Mouse (Mus musculus) embryonic facial prominence, embryonic 13.5 days (tissue): ENCODE results near the gene Pltp. TPM values are rescaled to one million over a fixed set of nuclear protein-coding genes. Genes with fewer than 3 reads are reported as not detected.
"Not testable (repeated sequence)": the region's sequence is repeated elsewhere in the genome, so short reads cannot be mapped to it uniquely, and the experiment has no call there.

Source experiments
- ATAC-seq: fragments of 200-750 bp; cut with Nextera tagmentation; 2 replicates; pipeline ENCODE4 v1.8.0; 2017; ENCODE audit warnings: low read depth; ENCODE audit not compliant: insufficient number of reproducible peaks, insufficient read depth, low FRiP score, low TSS enrichment
- H3K27ac ChIP-seq: fragments of 300-500 bp; sonication (generic); 2 replicates; pipeline ENCODE4 v1.5.1; 2015; ENCODE audit warnings: moderate library complexity, mild to moderate bottlenecking, inconsistent platforms
- H3K27me3 ChIP-seq: fragments of 300-500 bp; sonication (generic); 2 replicates; pipeline ENCODE4 v1.6.1; 2015; ENCODE audit warnings: mild to moderate bottlenecking, inconsistent platforms
- H3K36me3 ChIP-seq: fragments of 300-500 bp; sonication (generic); 2 replicates; pipeline ENCODE4 v1.6.1; 2015; ENCODE audit warnings: mild to moderate bottlenecking, inconsistent platforms
- H3K4me1 ChIP-seq: fragments of 300-500 bp; sonication (generic); 2 replicates; pipeline ENCODE4 v1.6.1; 2015; ENCODE audit warnings: inconsistent platforms
- H3K4me2 ChIP-seq: fragments of 300-500 bp; sonication (generic); 2 replicates; pipeline ENCODE4 v1.6.1; 2015; ENCODE audit warnings: moderate library complexity, mild to moderate bottlenecking, inconsistent platforms
- H3K4me3 ChIP-seq: fragments of 300-500 bp; sonication (generic); 2 replicates; pipeline ENCODE4 v1.5.1; 2015; ENCODE audit warnings: mild to moderate bottlenecking, inconsistent platforms
- H3K9ac ChIP-seq: fragments of 300-500 bp; sonication (generic); 2 replicates; pipeline ENCODE4 v1.6.1; 2015; ENCODE audit warnings: mild to moderate bottlenecking, inconsistent platforms
- H3K9me3 ChIP-seq: fragments of 300-500 bp; sonication (generic); 2 replicates; pipeline ENCODE4 v1.6.1; 2016; ENCODE audit warnings: inconsistent platforms
- WGBS: fragments of 180-500 bp; shearing (Covaris S2); methylation state at CpG from one replicate; pipeline ENCODE4 v1.1.7; 2015; ENCODE audit warnings: mixed read lengths; 5-methylcytosine and 5-hydroxymethylcytosine counted together
- polyA plus RNA-seq: library from polyadenylated mRNA; unstranded; fragments of >200 nt; fragmentation: Nextera tagmentation; extraction: Ambion mirVana; gene quantifications from 2 replicates; pipeline ENCODE4 v1.2.1, GENCODE M21; 2015

Gene Pltp
- polyA plus RNA-seq, 1 experiment from 2014 or later = 69.8 TPM

GRCm38 (mm10) chr2:164803201-164803920 lies 54.1 kb downstream of the Pltp start:
- no peak overlapping the region for H3K27ac ChIP-seq
- H3K36me3 ChIP-seq = peaks cover 40% of the 10 kb centered on the region
- 86% methylated on average over 16 of the region's 16 CpGs for WGBS
- H3K4me1 ChIP-seq = peaks cover 25% of the 10 kb centered on the region
- peak overlapping the region; percentile 91 for H3K4me2 ChIP-seq
- H3K9ac ChIP-seq = peak overlapping the region; percentile 81
- H3K9me3 ChIP-seq = no peaks in the 10 kb centered on the region
- H3K27me3 ChIP-seq = no peaks in the 10 kb centered on the region
- no peak for ATAC-seq
- peak overlapping the region; percentile 87 for H3K4me3 ChIP-seq

- no peak overlapping the region for H3K4me2 ChIP-seq
- no peaks in the 10 kb centered on the region for H3K27me3 ChIP-seq
- peaks cover 63% of the 10 kb centered on the region for H3K36me3 ChIP-seq
- H3K9ac ChIP-seq = no peak overlapping the region
- peaks cover 15% of the 10 kb centered on the region for H3K4me1 ChIP-seq
- no peak overlapping the region for H3K4me3 ChIP-seq
- H3K9me3 ChIP-seq = no peaks in the 10 kb centered on the region
- ATAC-seq = no peak
- no peak overlapping the region for H3K27ac ChIP-seq
- WGBS = 90% methylated on average over 13 of the region's 13 CpGs
These were observed 57.1 kb downstream of the Pltp start for GRCm38 (mm10) chr2:164800252-164801004.

- H3K9me3 ChIP-seq, H3K27me3 ChIP-seq, H3K9ac ChIP-seq, H3K27ac ChIP-seq, H3K4me2 ChIP-seq, ATAC-seq, H3K4me3 ChIP-seq, H3K4me1 ChIP-seq: not testable (repeated sequence)
- WGBS = 81% methylated on average over 6 of the region's 6 CpGs
- peaks cover 74% of the 10 kb centered on the region for H3K36me3 ChIP-seq
These were observed 59.0 kb downstream of the Pltp start for GRCm38 (mm10) chr2:164798554-164798953.

GRCm38 (mm10) chr2:164795868-164796267 lies 61.6 kb downstream of the Pltp start:
- no peak overlapping the region for H3K4me3 ChIP-seq
- no peaks in the 10 kb centered on the region for H3K9me3 ChIP-seq
- no peak overlapping the region for H3K27ac ChIP-seq
- no peaks in the 10 kb centered on the region for H3K27me3 ChIP-seq
- no peaks in the 10 kb centered on the region for H3K4me1 ChIP-seq
- H3K4me2 ChIP-seq = no peak overlapping the region
- H3K9ac ChIP-seq = no peak overlapping the region
- H3K36me3 ChIP-seq = peaks cover 84% of the 10 kb centered on the region
- 87% methylated on average over 4 of the region's 4 CpGs for WGBS
- ATAC-seq = no peak

GRCm38 (mm10) chr2:164794293-164794692 lies 63.2 kb downstream of the Pltp start:
- H3K36me3 ChIP-seq = peaks cover 74% of the 10 kb centered on the region

GRCm38 (mm10) chr2:164793772-164794171 lies 63.7 kb downstream of the Pltp start:
- 92% methylated on average over 2 of the region's 2 CpGs for WGBS
- H3K27me3 ChIP-seq = no peaks in the 10 kb centered on the region
- no peak overlapping the region for H3K9ac ChIP-seq
- H3K4me3 ChIP-seq = no peak overlapping the region
- no peaks in the 10 kb centered on the region for H3K9me3 ChIP-seq
- H3K36me3 ChIP-seq = peaks cover 72% of the 10 kb centered on the region
- H3K27ac ChIP-seq = no peak overlapping the region
- no peak for ATAC-seq
- peaks cover 2% of the 10 kb centered on the region; the same call in 1 of the 2 replicates for H3K4me1 ChIP-seq
- H3K4me2 ChIP-seq = no peak overlapping the region

More at GRCm38 (mm10) chr2:164794293-164794692, 63.2 kb downstream of the Pltp start:
- no peaks in the 10 kb centered on the region for H3K4me1 ChIP-seq
- no peak overlapping the region for H3K9ac ChIP-seq
- no peaks in the 10 kb centered on the region for H3K9me3 ChIP-seq
- ATAC-seq = no peak
- H3K4me2 ChIP-seq = no peak overlapping the region
- H3K4me3 ChIP-seq = no peak overlapping the region
- no peak overlapping the region for H3K27ac ChIP-seq
- no peaks in the 10 kb centered on the region for H3K27me3 ChIP-seq
- WGBS = 35% methylated on average over 5 of the region's 5 CpGs

- H3K27ac ChIP-seq = no peak overlapping the region
- peaks cover 72% of the 10 kb centered on the region for H3K36me3 ChIP-seq
- no peaks in the 10 kb centered on the region for H3K27me3 ChIP-seq
- no peak overlapping the region for H3K9ac ChIP-seq
- no peak overlapping the region for H3K4me3 ChIP-seq
- WGBS = 79% methylated on average over 3 of the region's 3 CpGs
- no peak overlapping the region for H3K4me2 ChIP-seq
- ATAC-seq = no peak
- no peaks in the 10 kb centered on the region for H3K9me3 ChIP-seq
- peaks cover 8% of the 10 kb centered on the region for H3K4me1 ChIP-seq
These were observed 64.3 kb downstream of the Pltp start for GRCm38 (mm10) chr2:164793236-164793635.

- Histone ChIP-seq H3K9ac (no peak overlapping the region), H3K4me3 (no peak overlapping the region), H3K4me2 (no peak overlapping the region), H3K4me1 (peaks cover 12% of the 10 kb centered on the region), H3K36me3 (peaks cover 68% of the 10 kb centered on the region), H3K27ac (no peak overlapping the region), H3K9me3 (no peaks in the 10 kb centered on the region), H3K27me3 (no peaks in the 10 kb centered on the region)
- WGBS = 90% methylated on average over 12 of the region's 12 CpGs
- no peak for ATAC-seq
These were observed 64.9 kb downstream of the Pltp start for GRCm38 (mm10) chr2:164792400-164793190.

GRCm38 (mm10) chr2:164791841-164792261 lies 65.7 kb downstream of the Pltp start:
- Histone ChIP-seq H3K4me2 (no peak overlapping the region), H3K4me1 (peaks cover 19% of the 10 kb centered on the region), H3K36me3 (peaks cover 65% of the 10 kb centered on the region), H3K9ac (no peak overlapping the region; the same call in 1 of the 2 replicates), H3K9me3 (no peaks in the 10 kb centered on the region), H3K27me3 (no peaks in the 10 kb centered on the region), H3K4me3 (no peak overlapping the region), H3K27ac (no peak overlapping the region)
- WGBS = 93% methylated on average over 18 of the region's 18 CpGs
- ATAC-seq = no peak

GRCm38 (mm10) chr2:164790451-164790850 lies 67.1 kb downstream of the Pltp start:
- Histone ChIP-seq H3K4me2 (no peak overlapping the region), H3K9me3 (no peaks in the 10 kb centered on the region), H3K4me1 (peaks cover 26% of the 10 kb centered on the region), H3K36me3 (peaks cover 51% of the 10 kb centered on the region), H3K4me3 (no peak overlapping the region), H3K9ac (no peak overlapping the region), H3K27ac (no peak overlapping the region), H3K27me3 (no peaks in the 10 kb centered on the region)
- no peak for ATAC-seq
- WGBS = 76% methylated on average over 4 of the region's 4 CpGs
